Mouse (Mus musculus): ENCODE results near the gene Scn8a. TPM values are rescaled to one million over a fixed set of nuclear protein-coding genes. Genes with fewer than 3 reads are reported as not detected.
A peak's percentile ranks its signal among the peaks of the same experiment; 100 is the strongest.

The Scn8a gene
- polyA plus RNA-seq, 1 experiment from 2014 or later: 1.3 TPM

DNA sequence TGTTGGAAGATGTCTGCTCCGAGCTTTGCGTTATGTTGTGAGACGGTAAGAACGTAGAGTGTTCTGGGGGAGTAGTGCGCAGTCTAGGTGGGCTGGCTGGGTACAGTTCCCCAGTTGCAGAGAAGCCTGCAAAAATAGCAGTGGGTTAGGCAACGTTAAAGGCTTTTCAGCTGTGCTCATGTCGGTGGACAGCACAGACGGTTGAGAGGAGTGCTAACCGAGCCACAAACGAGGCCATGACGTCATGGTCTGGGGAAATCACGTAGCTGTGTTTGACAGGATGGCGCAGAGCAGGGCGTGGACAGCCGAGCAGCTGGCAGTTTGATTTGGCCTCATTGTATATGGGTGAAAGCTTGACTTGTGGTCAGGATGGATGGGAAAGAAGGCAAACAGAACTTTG is 9.4 kb downstream of the Scn8a start:
- WGBS: 55% methylated on average over 15 of the region's 15 CpGs
- TF ChIP-seq CTCF (IDR thresholded peaks at IDR 0.05; ENCODE audit: low read depth): no peak
- Histone ChIP-seq H3K4me3 (ENCODE audit: low read depth, low read length) (no peak overlapping the region), H3K9me3 (ENCODE audit: low read depth, low read length) (no peaks in the 10 kb centered on the region), H3K4me2 (no peak overlapping the region), H3K27ac (ENCODE audit: low read depth) (no peak overlapping the region), H3K9ac (no peak overlapping the region), H3K4me1 (ENCODE audit: insufficient read depth) (no peaks in the 10 kb centered on the region), H3K27me3 (ENCODE audit: insufficient read depth, low read length) (0 out of 2 replicates have a peak, but pooled peaks cover 7% of the 10 kb centered on the region), H3K36me3 (ENCODE audit: insufficient read depth) (no peaks in the 10 kb centered on the region)
- DNase-seq (no peak), ATAC-seq (ENCODE audit: insufficient read depth) (no peak)

GRCm38 (mm10) chr15:100881385-100881784 is 11.7 kb downstream of the Scn8a start:
- no peak for ATAC-seq (ENCODE audit: insufficient read depth)
- H3K36me3 ChIP-seq (ENCODE audit: insufficient read depth): no peaks in the 10 kb centered on the region
- H3K9me3 ChIP-seq (ENCODE audit: low read depth, low read length): no peaks in the 10 kb centered on the region
- TF ChIP-seq CTCF (IDR thresholded peaks at IDR 0.05; ENCODE audit: low read depth): no peak
- no peak overlapping the region for H3K4me3 ChIP-seq (ENCODE audit: low read depth, low read length)
- no peaks in the 10 kb centered on the region for H3K27me3 ChIP-seq (ENCODE audit: insufficient read depth, low read length)
- WGBS: 60% methylated on average over 5 of the region's 5 CpGs
- H3K4me1 ChIP-seq (ENCODE audit: insufficient read depth): no peaks in the 10 kb centered on the region
- H3K27ac ChIP-seq (ENCODE audit: low read depth): no peak overlapping the region
- no peak for DNase-seq
- no peak overlapping the region for H3K4me2 ChIP-seq
- no peak overlapping the region for H3K9ac ChIP-seq

DNA sequence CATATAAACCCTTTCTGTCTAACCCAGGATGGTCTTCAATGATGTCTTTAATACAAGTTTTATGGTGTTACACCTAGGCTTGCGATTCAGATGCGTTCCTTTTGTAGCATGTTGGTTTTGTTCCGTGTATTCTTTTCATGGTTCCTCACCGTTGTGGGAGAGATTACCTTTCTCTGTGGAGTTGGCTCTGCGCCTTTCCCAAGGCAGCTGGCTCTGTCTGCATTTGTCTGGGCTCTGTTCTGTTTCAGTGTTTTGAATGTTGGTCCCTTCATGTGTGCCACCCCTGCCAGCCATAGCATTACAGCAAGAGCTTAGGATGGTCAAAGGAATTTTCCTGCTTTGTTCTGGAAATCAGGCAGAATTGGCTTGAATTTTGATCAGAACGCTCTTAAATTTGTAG is 14.8 kb downstream of the Scn8a start:
- WGBS: 87% methylated on average over 6 of the region's 6 CpGs
- no peaks in the 10 kb centered on the region for H3K4me1 ChIP-seq (ENCODE audit: insufficient read depth)
- no peaks in the 10 kb centered on the region for H3K9me3 ChIP-seq (ENCODE audit: low read depth, low read length)
- ATAC-seq (ENCODE audit: insufficient read depth): no peak
- H3K36me3 ChIP-seq (ENCODE audit: insufficient read depth): no peaks in the 10 kb centered on the region
- TF ChIP-seq CTCF (IDR thresholded peaks at IDR 0.05; ENCODE audit: low read depth): no peak
- DNase-seq: no peak
- no peak overlapping the region for H3K4me2 ChIP-seq
- H3K4me3 ChIP-seq (ENCODE audit: low read depth, low read length): no peak overlapping the region
- no peak overlapping the region for H3K9ac ChIP-seq
- no peak overlapping the region for H3K27ac ChIP-seq (ENCODE audit: low read depth)
- H3K27me3 ChIP-seq (ENCODE audit: insufficient read depth, low read length): no peaks in the 10 kb centered on the region

DNA sequence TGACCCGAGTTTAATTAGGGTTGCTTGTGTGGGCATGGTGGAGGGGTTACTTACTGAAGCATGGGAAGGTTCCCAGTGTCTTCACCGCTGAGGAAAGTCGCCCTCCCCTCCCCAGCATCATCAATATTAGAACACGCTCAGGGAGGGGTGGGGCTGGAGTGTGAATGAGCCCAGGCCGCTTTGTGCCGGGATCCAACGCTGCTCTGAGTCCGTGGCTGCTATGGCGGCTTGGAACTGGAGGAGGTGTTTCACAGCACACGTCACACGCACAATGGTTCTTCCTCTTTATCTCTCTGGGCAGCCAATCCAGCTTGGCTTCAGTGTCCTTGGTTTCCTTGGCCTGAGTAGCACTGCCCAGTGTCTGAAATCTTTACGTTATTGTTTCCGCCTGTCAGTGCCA is 22.3 kb downstream of the Scn8a start:
- H3K4me2 ChIP-seq: no peak overlapping the region
- ATAC-seq (ENCODE audit: insufficient read depth): no peak
- H3K27me3 ChIP-seq (ENCODE audit: insufficient read depth, low read length): no peaks in the 10 kb centered on the region
- H3K4me1 ChIP-seq (ENCODE audit: insufficient read depth): no peaks in the 10 kb centered on the region
- TF ChIP-seq CTCF (IDR thresholded peaks at IDR 0.05; ENCODE audit: low read depth): no peak
- 58% methylated on average over 13 of the region's 13 CpGs for WGBS
- no peaks in the 10 kb centered on the region for H3K9me3 ChIP-seq (ENCODE audit: low read depth, low read length)
- no peak overlapping the region for H3K9ac ChIP-seq
- no peak overlapping the region for H3K27ac ChIP-seq (ENCODE audit: low read depth)
- peak; percentile 10 for DNase-seq
- no peak overlapping the region for H3K4me3 ChIP-seq (ENCODE audit: low read depth, low read length)
- H3K36me3 ChIP-seq (ENCODE audit: insufficient read depth): no peaks in the 10 kb centered on the region

- 96% methylated on average over 23 of the region's 23 CpGs for WGBS
- H3K9me3 ChIP-seq (ENCODE audit: low read depth, low read length): no peaks in the 10 kb centered on the region
- no peaks in the 10 kb centered on the region for H3K4me1 ChIP-seq (ENCODE audit: insufficient read depth)
- DNase-seq (no peak), ATAC-seq (ENCODE audit: insufficient read depth) (no peak)
- no peak overlapping the region for H3K9ac ChIP-seq
- no peak overlapping the region for H3K27ac ChIP-seq (ENCODE audit: low read depth)
- no peak overlapping the region for H3K4me2 ChIP-seq
- no peak for TF ChIP-seq CTCF (IDR thresholded peaks at IDR 0.05; ENCODE audit: low read depth)
- no peaks in the 10 kb centered on the region for H3K36me3 ChIP-seq (ENCODE audit: insufficient read depth)
- H3K4me3 ChIP-seq (ENCODE audit: low read depth, low read length): no peak overlapping the region
- H3K27me3 ChIP-seq (ENCODE audit: insufficient read depth, low read length): no peaks in the 10 kb centered on the region
Measured at GRCm38 (mm10) chr15:100896502-100896901, 26.8 kb downstream of the Scn8a start.

DNA sequence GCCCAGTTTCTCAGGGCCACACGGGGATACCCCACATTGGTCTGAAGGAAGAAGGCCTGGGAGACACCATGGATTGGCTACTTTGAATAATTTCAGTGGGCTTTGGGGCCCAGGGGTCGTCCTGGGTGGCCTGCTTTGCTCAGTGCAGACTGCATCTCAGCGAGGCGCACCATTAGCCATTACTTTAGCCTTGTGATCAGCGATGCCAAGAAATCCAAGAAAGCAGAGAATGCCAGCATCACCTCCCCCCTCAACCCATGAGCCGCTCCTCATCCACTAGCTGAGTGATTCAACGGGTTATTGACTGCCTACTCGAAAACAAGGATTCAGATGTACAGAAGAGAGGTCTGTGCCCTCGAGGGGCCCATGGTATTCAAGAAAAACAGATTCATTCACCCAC is 34.2 kb downstream of the Scn8a start:
- no peak overlapping the region for H3K4me2 ChIP-seq
- H3K4me3 ChIP-seq (ENCODE audit: low read depth, low read length): no peak overlapping the region
- no peak overlapping the region for H3K9ac ChIP-seq
- H3K4me1 ChIP-seq (ENCODE audit: insufficient read depth): no peaks in the 10 kb centered on the region
- TF ChIP-seq CTCF (IDR thresholded peaks at IDR 0.05; ENCODE audit: low read depth): no peak
- no peak overlapping the region for H3K27ac ChIP-seq (ENCODE audit: low read depth)
- DNase-seq (no peak), ATAC-seq (ENCODE audit: insufficient read depth) (no peak)
- no peaks in the 10 kb centered on the region for H3K27me3 ChIP-seq (ENCODE audit: insufficient read depth, low read length)
- no peaks in the 10 kb centered on the region for H3K9me3 ChIP-seq (ENCODE audit: low read depth, low read length)
- H3K36me3 ChIP-seq (ENCODE audit: insufficient read depth): no peaks in the 10 kb centered on the region
- WGBS: 76% methylated on average over 9 of the region's 9 CpGs

DNA sequence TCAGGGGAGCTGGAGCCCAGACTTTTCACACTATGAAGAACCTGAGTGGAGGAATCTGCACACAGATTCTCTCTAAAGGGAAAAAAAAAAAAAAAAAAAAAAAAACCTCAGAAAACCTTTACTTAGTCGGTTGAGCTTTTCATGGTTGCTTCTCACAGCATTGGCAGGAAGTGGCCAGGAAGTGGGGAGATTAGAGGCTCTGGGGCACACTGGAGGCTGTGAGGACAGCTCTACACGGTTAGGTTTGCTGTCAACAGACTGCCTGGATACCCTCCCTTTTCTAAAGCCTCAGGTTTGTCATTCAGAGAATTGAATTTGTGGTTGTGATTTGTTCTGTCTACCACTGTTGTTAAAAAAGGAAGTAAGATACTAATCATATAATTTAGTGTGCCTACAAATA is 35.3 kb downstream of the Scn8a start:
- 19% methylated on average over 2 of the region's 2 CpGs for WGBS
- Histone ChIP-seq H3K4me1 (ENCODE audit: insufficient read depth) (no peaks in the 10 kb centered on the region), H3K9me3 (ENCODE audit: low read depth, low read length) (no peaks in the 10 kb centered on the region), H3K27me3 (ENCODE audit: insufficient read depth, low read length) (no peaks in the 10 kb centered on the region), H3K4me2 (no peak overlapping the region), H3K4me3 (ENCODE audit: low read depth, low read length) (no peak overlapping the region), H3K9ac (no peak overlapping the region), H3K36me3 (ENCODE audit: insufficient read depth) (no peaks in the 10 kb centered on the region), H3K27ac (ENCODE audit: low read depth) (no peak overlapping the region)
- DNase-seq (peak; percentile 10), ATAC-seq (ENCODE audit: insufficient read depth) (no peak)
- TF ChIP-seq CTCF (IDR thresholded peaks at IDR 0.05; ENCODE audit: low read depth): no peak

DNA sequence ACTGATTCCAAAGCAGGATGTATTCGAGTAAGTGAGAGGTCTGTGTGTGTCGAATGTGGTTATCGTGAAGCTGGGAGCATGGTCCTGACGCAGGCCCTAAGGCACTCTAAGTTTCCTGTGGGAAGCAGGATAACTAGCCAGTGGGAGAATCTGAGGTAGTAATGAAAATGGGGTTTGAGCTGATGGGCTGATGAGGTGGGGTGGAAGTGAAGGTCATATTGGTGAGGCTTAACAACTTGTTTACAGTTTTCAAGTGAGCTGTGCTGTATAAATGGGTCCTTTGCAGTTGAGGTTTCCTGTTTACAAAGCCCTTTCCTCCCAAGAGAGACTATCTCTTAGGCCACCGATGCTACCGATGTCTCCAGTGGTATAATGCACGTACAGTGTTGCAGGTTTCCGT is 36.1 kb downstream of the Scn8a start:
- WGBS: 63% methylated on average over 8 of the region's 8 CpGs
- Histone ChIP-seq H3K27ac (ENCODE audit: low read depth) (no peak overlapping the region), H3K9me3 (ENCODE audit: low read depth, low read length) (no peaks in the 10 kb centered on the region), H3K4me1 (ENCODE audit: insufficient read depth) (no peaks in the 10 kb centered on the region), H3K36me3 (ENCODE audit: insufficient read depth) (no peaks in the 10 kb centered on the region), H3K4me3 (ENCODE audit: low read depth, low read length) (no peak overlapping the region), H3K27me3 (ENCODE audit: insufficient read depth, low read length) (no peaks in the 10 kb centered on the region), H3K4me2 (no peak overlapping the region), H3K9ac (no peak overlapping the region)
- DNase-seq: no peak
- TF ChIP-seq CTCF (IDR thresholded peaks at IDR 0.05; ENCODE audit: low read depth): no peak
- no peak for ATAC-seq (ENCODE audit: insufficient read depth)
